10 mouse cellular contexts compared by ENCODE assay signal in the genomic region with DNA sequence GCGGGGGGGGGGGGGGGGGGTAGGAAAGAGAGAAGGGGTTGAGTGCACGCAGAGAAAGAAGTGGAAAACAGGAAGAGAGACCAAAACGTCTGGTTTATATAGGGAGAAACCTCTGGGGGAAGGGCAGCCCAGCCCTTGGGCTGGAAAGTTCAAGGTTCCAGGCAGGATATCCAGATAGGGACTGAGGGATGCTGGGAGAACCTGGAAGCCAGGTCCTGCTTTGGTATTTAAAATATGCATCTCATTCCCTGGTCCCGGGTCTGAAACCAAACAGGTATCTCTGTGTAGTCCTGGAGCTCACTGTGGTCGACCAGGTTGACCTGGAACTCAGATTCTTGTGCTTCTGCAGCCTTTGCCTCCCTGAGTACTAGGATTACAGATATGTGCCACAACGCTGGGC. TPM values are rescaled to one million over a fixed set of nuclear protein-coding genes. Genes with fewer than 3 reads are reported as not detected.
DNase-seq lines count a peak whose midpoint lies in the region; ATAC-seq and TF ChIP-seq lines count a peak whose summit lies in the region.
"Had no signal": no experiment of that assay in that cellular context is flagged by ENCODE, and none has a peak within 500 bp of the region (broad histone marks: within the 10 kb centered on the region; RNA-seq: fewer than 3 reads in every experiment).

No protein-coding gene starts in this region.

- H3K4me1 ChIP-seq in lung, postnatal 0 days (ENCODE audit: insufficient read depth, low read depth, low read length): no peaks in the 10 kb centered on the region
- H3K4me1 ChIP-seq in forebrain, embryonic 11.5 days (replicated peaks; ENCODE audit: control insufficient read depth, insufficient read depth, low read length): no peaks in the 10 kb centered on the region
- peaks cover 14% of the 10 kb centered on the region for H3K4me1 ChIP-seq in limb, embryonic 12.5 days (replicated peaks)
- H3K4me1 ChIP-seq in neural tube, embryonic 14.5 days (ENCODE audit: control insufficient read depth, insufficient read depth, low read length): peaks cover 4% of the 10 kb centered on the region; the same call in 1 of the 2 replicates

- WGBS in lung, postnatal 0 days: 41% methylated on average over 4 of the region's 6 CpGs
- 56% methylated on average over 6 of the region's 6 CpGs for WGBS in forebrain, embryonic 11.5 days
- 51% methylated on average over 5 of the region's 6 CpGs for WGBS in limb, embryonic 12.5 days
- WGBS in neural tube, embryonic 14.5 days: 58% methylated on average over 6 of the region's 6 CpGs

- ATAC-seq in lung, postnatal 0 days: no peak
- ATAC-seq in forebrain, embryonic 11.5 days (replicated peaks; ENCODE audit: low FRiP score): no peak
- ATAC-seq in limb, embryonic 12.5 days (ENCODE audit: insufficient number of reproducible peaks, insufficient read depth, low FRiP score, low TSS enrichment, low read depth): no peak
- ATAC-seq in neural tube, embryonic 14.5 days (ENCODE audit: low read depth): no peak

- no peak for TF ChIP-seq EP300 in lung, postnatal 0 days (IDR thresholded peaks at IDR 0.05)

- no peak overlapping the region for H3K9ac ChIP-seq in lung, postnatal 0 days (replicated peaks; ENCODE audit: low read depth)
- H3K9ac ChIP-seq in forebrain, embryonic 11.5 days (ENCODE audit: low read length): no peak overlapping the region
- H3K9ac ChIP-seq in limb, embryonic 12.5 days (replicated peaks): no peak overlapping the region
- H3K9ac ChIP-seq in neural tube, embryonic 14.5 days (replicated peaks; ENCODE audit: low read depth, low read length): no peak overlapping the region

- no peaks in the 10 kb centered on the region for H3K27me3 ChIP-seq in lung, postnatal 0 days (replicated peaks; ENCODE audit: insufficient read depth, low read length)
- H3K27me3 ChIP-seq in forebrain, embryonic 11.5 days (ENCODE audit: control insufficient read depth, insufficient read depth, low read length): no peaks in the 10 kb centered on the region
- no peaks in the 10 kb centered on the region for H3K27me3 ChIP-seq in limb, embryonic 12.5 days
- H3K27me3 ChIP-seq in neural tube, embryonic 14.5 days (ENCODE audit: control insufficient read depth, insufficient read depth, low read length): no peaks in the 10 kb centered on the region

- no peak overlapping the region for H3K4me3 ChIP-seq in lung, postnatal 0 days (ENCODE audit: low read depth, low read length)
- no peak overlapping the region for H3K4me3 ChIP-seq in forebrain, embryonic 11.5 days (ENCODE audit: low read depth, low read length)
- H3K4me3 ChIP-seq in limb, embryonic 12.5 days (replicated peaks): no peak overlapping the region; the same call in 1 of the 2 replicates
- no peak overlapping the region; the same call in 1 of the 2 replicates for H3K4me3 ChIP-seq in neural tube, embryonic 14.5 days (ENCODE audit: low read depth, low read length)

- DNase-seq in lung, postnatal 0 days (ENCODE audit: low spot score): no peak
- DNase-seq in lung, postnatal 36 days: no peak
- DNase-seq in forebrain, embryonic 11.5 days (ENCODE audit: low spot score): no peak
- no peak for DNase-seq in layer of hippocampus, postnatal 14 days (ENCODE audit: low spot score in 2 of 2)
- DNase-seq in layer of hippocampus, adult 11-12 months (ENCODE audit: low spot score): no peak
- no peak for DNase-seq in urinary bladder, postnatal 36 days (ENCODE audit: low spot score in 2 of 2)
- DNase-seq: cerebellum, postnatal 10 days; lung, postnatal 14 days had no signal

- H3K9me3 ChIP-seq in lung, postnatal 0 days (ENCODE audit: low read length): no peaks in the 10 kb centered on the region
- no peaks in the 10 kb centered on the region for H3K9me3 ChIP-seq in forebrain, embryonic 11.5 days (ENCODE audit: control insufficient read depth, low read length)
- H3K9me3 ChIP-seq in limb, embryonic 12.5 days: no peaks in the 10 kb centered on the region
- no peaks in the 10 kb centered on the region for H3K9me3 ChIP-seq in neural tube, embryonic 14.5 days (ENCODE audit: control insufficient read depth, low read length)

- H3K27ac ChIP-seq in lung, postnatal 0 days (ENCODE audit: low read length): no peak overlapping the region
- H3K27ac ChIP-seq in forebrain, embryonic 11.5 days (ENCODE audit: low read depth, low read length): no peak overlapping the region
- H3K27ac ChIP-seq in limb, embryonic 12.5 days: no peak overlapping the region
- H3K27ac ChIP-seq in neural tube, embryonic 14.5 days (ENCODE audit: low read depth, low read length): no peak overlapping the region

- peaks cover 3% of the 10 kb centered on the region; the same call in 1 of the 2 replicates for H3K36me3 ChIP-seq in lung, postnatal 0 days (ENCODE audit: insufficient read depth, low read length)
- no peaks in the 10 kb centered on the region for H3K36me3 ChIP-seq in forebrain, embryonic 11.5 days (ENCODE audit: control insufficient read depth, insufficient read depth, low read length)
- peaks cover 28% of the 10 kb centered on the region for H3K36me3 ChIP-seq in limb, embryonic 12.5 days
- H3K36me3 ChIP-seq in neural tube, embryonic 14.5 days (ENCODE audit: control insufficient read depth, insufficient read depth, low read length): peaks cover 5% of the 10 kb centered on the region; the same call in 1 of the 2 replicates

- no peak for TF ChIP-seq CTCF in lung, postnatal 0 days (IDR thresholded peaks at IDR 0.05)

- H3K4me2 ChIP-seq in lung, postnatal 0 days (replicated peaks; ENCODE audit: low read depth, low read length): peak overlapping the region; percentile 76; the same call in 1 of the 2 replicates
- H3K4me2 ChIP-seq in forebrain, embryonic 11.5 days (ENCODE audit: low read depth, low read length, severe bottlenecking): peak overlapping the region; percentile 19; the same call in 1 of the 2 replicates
- H3K4me2 ChIP-seq in limb, embryonic 12.5 days: peak overlapping the region; percentile 75
- H3K4me2 ChIP-seq in neural tube, embryonic 14.5 days (ENCODE audit: low read depth, low read length): 0 out of 2 replicates have a peak overlapping the region, but pooled peaks have one; percentile 18

RNA-seq across cellular contexts. Expression of a gene that starts 1.1 kb away (rescaled TPM):
- polyA plus RNA-seq in lung, postnatal 0 days (2015; fragmentation: Nextera tagmentation; extraction: Ambion mirVana): 29.4 and 33.7 TPM in 2 replicates
- 42.2 and 43.0 TPM in 2 replicates for polyA plus RNA-seq in forebrain, embryonic 11.5 days (2014; fragmentation: Nextera tagmentation; extraction: Ambion mirVana)
- polyA plus RNA-seq in limb, embryonic 12.5 days (2016; fragmentation: Nextera tagmentation; extraction: Ambion mirVana): 38.4 and 39.3 TPM in 2 replicates
- polyA plus RNA-seq in neural tube, embryonic 14.5 days (2014; fragmentation: Nextera tagmentation; extraction: Ambion mirVana): 37.0 and 39.2 TPM in 2 replicates
- 10 to 100 TPM in 1 of 2 experiments, 1 to 10 TPM in 1; 8.9 to 12.2 TPM for total RNA-seq in layer of hippocampus, postnatal 14 days (2021)

RNA-seq across cellular contexts. Expression of a gene that starts 1.1 kb away (rescaled TPM):
- polyA plus RNA-seq in lung, postnatal 0 days (2015; fragmentation: Nextera tagmentation; extraction: Ambion mirVana): 26.5 and 31.1 TPM in 2 replicates
- polyA plus RNA-seq in forebrain, embryonic 11.5 days (2014; fragmentation: Nextera tagmentation; extraction: Ambion mirVana): 144 and 150 TPM in 2 replicates
- 112 and 123 TPM in 2 replicates for polyA plus RNA-seq in limb, embryonic 12.5 days (2016; fragmentation: Nextera tagmentation; extraction: Ambion mirVana)
- 90.9 and 106 TPM in 2 replicates for polyA plus RNA-seq in neural tube, embryonic 14.5 days (2014; fragmentation: Nextera tagmentation; extraction: Ambion mirVana)
- 10 to 100 TPM; 75.5 to 78.5 TPM for total RNA-seq in layer of hippocampus, postnatal 14 days (2021)

Comparison
In these comparisons a context has a peak if more than half of its experiments do, and no peak if none do; other contexts are left out.
1. H3K4me2 ChIP-seq: peak in every context shown above with its lines; median percentile 76 in lung, postnatal 0 days; 75 in limb, embryonic 12.5 days; 19 in forebrain, embryonic 11.5 days; 18 in neural tube, embryonic 14.5 days.